Mouse (Mus musculus): ENCODE measurements at regions not wholly inside any gene's neighbourhood (a gene's known extent, or its start where the extent isn't known, plus 50 kb on each side); places are given as distances from the start of the nearest gene placed in this dataset.

DNA sequence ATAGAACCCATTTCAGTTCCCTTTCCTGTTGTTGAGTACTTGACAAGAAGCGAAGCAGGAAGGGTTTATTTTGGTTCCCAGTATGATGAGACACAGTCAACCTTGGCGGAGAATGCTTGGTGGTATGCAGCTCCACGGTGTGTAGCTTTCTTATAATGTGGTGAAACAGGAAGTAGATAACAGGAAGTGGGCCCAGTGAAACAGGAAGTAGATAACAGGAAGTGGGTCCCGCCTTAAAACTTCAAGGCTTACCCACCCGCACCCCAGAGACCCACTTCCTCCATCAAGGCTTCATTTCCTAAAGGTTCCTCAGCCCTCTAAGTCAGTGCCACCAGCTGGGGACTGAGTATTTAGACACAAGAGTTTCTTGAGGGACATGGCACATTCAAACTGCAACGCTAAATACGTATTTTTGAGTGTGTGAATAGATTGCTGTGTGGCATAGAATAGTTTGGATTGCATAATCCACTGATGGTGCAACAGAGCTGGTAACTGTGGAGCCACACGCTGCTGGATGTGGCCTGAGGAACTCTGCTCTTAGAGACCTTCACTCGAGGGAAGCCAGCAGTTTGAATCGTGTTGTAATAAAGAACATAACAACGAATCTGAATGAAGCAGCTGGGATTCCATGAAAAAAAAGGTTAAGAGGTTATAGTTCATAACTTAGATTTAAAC, 190.8 kb downstream of the Npr3 start:
- no peak overlapping the region for H3K27ac ChIP-seq (ENCODE audit: insufficient read depth, low read length)
- DNase-seq (ENCODE audit: low read depth in 1 of 2, low spot score in 2 of 2), result peak in 1 of 2 experiments; percentile 42

DNA sequence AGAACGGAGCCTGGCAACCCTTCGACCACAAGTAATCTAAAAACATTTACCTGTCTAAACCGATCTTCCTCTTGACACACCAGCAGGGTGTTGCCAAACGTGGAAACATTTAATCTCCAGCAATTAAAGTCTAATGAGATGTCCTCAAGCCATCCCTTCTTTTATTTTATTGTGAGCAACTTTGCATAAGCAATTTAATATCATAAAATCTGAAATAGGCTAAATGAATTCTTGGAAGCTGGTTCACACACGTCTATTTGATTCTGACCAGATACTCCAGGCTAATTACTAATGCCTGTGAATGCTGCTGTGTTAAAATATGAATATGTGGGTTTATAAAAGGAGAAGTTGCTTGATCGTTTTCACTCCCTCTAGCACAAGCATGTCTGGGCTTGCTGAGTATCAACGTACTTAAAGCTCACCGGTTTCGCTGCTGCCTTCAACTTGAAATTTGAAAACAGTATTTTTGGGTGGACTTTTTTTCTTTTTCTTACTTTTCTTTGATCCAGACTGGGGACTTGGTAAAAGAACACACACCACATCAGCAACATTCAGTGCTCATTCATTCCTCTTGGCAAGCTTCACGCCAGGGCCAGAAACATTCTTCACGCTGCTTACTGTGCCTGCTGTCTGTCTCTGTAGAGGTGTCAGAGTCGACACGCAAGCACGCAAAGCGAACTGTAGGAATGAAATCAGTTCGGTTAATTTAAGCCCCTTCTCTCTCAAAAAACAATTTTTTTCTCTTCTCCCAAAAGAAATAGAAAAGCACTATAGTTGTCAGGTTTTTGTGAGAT, 194.4 kb downstream of the Npr3 start:
- 73% methylated on average over 16 of the region's 16 CpGs for WGBS
- no peak overlapping the region for H3K4me3 ChIP-seq (ENCODE audit: extremely low read depth, insufficient read depth, insufficient read length)
- no peaks in the 10 kb centered on the region for H3K36me3 ChIP-seq (ENCODE audit: control insufficient read depth, insufficient read depth, low read length)
- DNase-seq (ENCODE audit: low read depth in 1 of 2, low spot score in 2 of 2), result no peak
- H3K27ac ChIP-seq (ENCODE audit: insufficient read depth, low read length), result no peak overlapping the region
- no peaks in the 10 kb centered on the region for H3K4me1 ChIP-seq (ENCODE audit: control insufficient read depth, insufficient read depth, insufficient read length)
- TF ChIP-seq POLR2A (IDR thresholded peaks at IDR 0.05; ENCODE audit: low read depth, low read length) (no peak), CTCF (IDR thresholded peaks at IDR 0.05; ENCODE audit: extremely low read depth, insufficient read depth, insufficient read length, insufficient replicate concordance) (no peak)
- H3K27me3 ChIP-seq (ENCODE audit: control insufficient read depth, insufficient read depth, low read length), result no peaks in the 10 kb centered on the region

More for the DNA sequence above, 190.8 kb downstream of the Npr3 start:
- H3K27me3 ChIP-seq (ENCODE audit: control insufficient read depth, insufficient read depth, low read length), result no peaks in the 10 kb centered on the region
- no peaks in the 10 kb centered on the region for H3K4me1 ChIP-seq (ENCODE audit: control insufficient read depth, insufficient read depth, insufficient read length)
- TF ChIP-seq POLR2A (IDR thresholded peaks at IDR 0.05; ENCODE audit: low read depth, low read length), result no peak
- TF ChIP-seq CTCF (IDR thresholded peaks at IDR 0.05; ENCODE audit: extremely low read depth, insufficient read depth, insufficient read length, insufficient replicate concordance), result no peak
- WGBS, result 60% methylated on average over 11 of the region's 11 CpGs
- no peak overlapping the region for H3K4me3 ChIP-seq (ENCODE audit: extremely low read depth, insufficient read depth, insufficient read length)
- H3K36me3 ChIP-seq (ENCODE audit: control insufficient read depth, insufficient read depth, low read length), result no peaks in the 10 kb centered on the region

DNA sequence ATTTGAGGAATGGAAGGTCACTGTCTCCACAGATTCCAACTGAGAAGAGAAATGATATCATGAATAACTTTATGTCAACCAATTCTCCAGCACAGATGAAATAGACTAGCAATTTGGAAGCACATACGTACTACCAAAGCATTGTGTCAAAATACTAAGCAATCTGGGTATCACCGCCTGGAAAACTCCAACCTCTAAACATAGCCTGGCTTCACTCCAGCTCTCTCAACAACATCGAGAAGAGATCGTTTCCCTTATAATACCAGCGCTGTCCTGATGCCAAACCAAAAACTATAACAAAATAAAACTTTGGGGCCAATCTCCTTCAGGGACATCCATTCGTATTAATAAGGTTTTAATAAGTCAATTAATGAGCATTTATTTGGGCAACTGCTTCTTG, 205.8 kb downstream of the Npr3 start:
- Histone ChIP-seq H3K36me3 (ENCODE audit: control insufficient read depth, insufficient read depth, low read length) (no peaks in the 10 kb centered on the region), H3K4me3 (ENCODE audit: extremely low read depth, insufficient read depth, insufficient read length) (no peak overlapping the region), H3K27me3 (ENCODE audit: control insufficient read depth, insufficient read depth, low read length) (no peaks in the 10 kb centered on the region), H3K27ac (ENCODE audit: insufficient read depth, low read length) (no peak overlapping the region), H3K4me1 (ENCODE audit: control insufficient read depth, insufficient read depth, insufficient read length) (no peaks in the 10 kb centered on the region)
- WGBS, result 89% methylated on average over 6 of the region's 6 CpGs
- TF ChIP-seq POLR2A (IDR thresholded peaks at IDR 0.05; ENCODE audit: low read depth, low read length) (no peak), CTCF (IDR thresholded peaks at IDR 0.05; ENCODE audit: extremely low read depth, insufficient read depth, insufficient read length, insufficient replicate concordance) (no peak)
- no peak for DNase-seq (ENCODE audit: low read depth in 1 of 2, low spot score in 2 of 2)

DNA sequence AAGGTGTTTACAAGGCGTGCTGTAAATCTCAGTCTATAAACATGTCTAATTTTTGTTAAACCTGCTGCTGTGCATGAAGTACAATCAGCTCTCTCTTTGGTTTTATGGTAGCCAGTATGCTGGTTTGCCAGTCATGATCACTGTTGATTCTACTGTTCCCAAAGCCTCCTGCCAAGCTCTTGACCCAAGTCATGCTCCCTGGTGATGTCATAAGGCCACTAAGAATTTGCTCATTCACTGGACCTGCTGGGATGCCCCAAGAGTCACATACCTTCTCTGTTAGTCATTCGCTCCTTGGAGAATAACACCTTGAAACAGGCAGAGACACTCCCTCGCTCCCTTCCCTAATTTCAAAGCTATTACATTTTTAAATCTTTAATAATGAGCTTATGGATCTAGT, 207.2 kb downstream of the Npr3 start:
- 86% methylated on average over 3 of the region's 3 CpGs for WGBS
- Histone ChIP-seq H3K27me3 (ENCODE audit: control insufficient read depth, insufficient read depth, low read length) (no peaks in the 10 kb centered on the region), H3K4me3 (ENCODE audit: extremely low read depth, insufficient read depth, insufficient read length) (no peak overlapping the region), H3K27ac (ENCODE audit: insufficient read depth, low read length) (no peak overlapping the region), H3K4me1 (ENCODE audit: control insufficient read depth, insufficient read depth, insufficient read length) (no peaks in the 10 kb centered on the region), H3K36me3 (ENCODE audit: control insufficient read depth, insufficient read depth, low read length) (no peaks in the 10 kb centered on the region)
- TF ChIP-seq POLR2A (IDR thresholded peaks at IDR 0.05; ENCODE audit: low read depth, low read length) (no peak), CTCF (IDR thresholded peaks at IDR 0.05; ENCODE audit: extremely low read depth, insufficient read depth, insufficient read length, insufficient replicate concordance) (no peak)
- no peak for DNase-seq (ENCODE audit: low read depth in 1 of 2, low spot score in 2 of 2)

DNA sequence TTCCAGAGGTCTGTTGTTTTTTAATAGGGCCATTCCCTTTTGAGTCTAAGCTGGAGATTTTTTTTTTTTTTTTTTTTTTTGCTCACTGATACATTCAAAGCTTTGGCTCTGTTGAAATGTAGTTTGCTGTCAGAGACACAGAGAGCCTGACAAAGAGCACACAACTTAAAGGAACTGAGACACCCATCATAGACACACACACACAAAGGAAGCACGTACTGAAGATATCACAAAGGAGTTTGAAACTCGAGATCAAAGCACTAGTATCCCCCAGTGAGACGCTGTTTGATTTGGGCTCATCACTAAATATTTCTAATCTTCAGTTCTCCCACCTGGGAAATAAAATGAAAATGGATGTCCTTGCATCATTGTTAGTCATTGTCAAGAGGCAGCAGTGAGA, 210.0 kb downstream of the Npr3 start:
- H3K27ac ChIP-seq (ENCODE audit: insufficient read depth, low read length), result no peak overlapping the region
- no peaks in the 10 kb centered on the region for H3K36me3 ChIP-seq (ENCODE audit: control insufficient read depth, insufficient read depth, low read length)
- H3K4me1 ChIP-seq (ENCODE audit: control insufficient read depth, insufficient read depth, insufficient read length), result no peaks in the 10 kb centered on the region
- WGBS, result 74% methylated on average over 3 of the region's 3 CpGs
- TF ChIP-seq POLR2A (IDR thresholded peaks at IDR 0.05; ENCODE audit: low read depth, low read length) (no peak), CTCF (IDR thresholded peaks at IDR 0.05; ENCODE audit: extremely low read depth, insufficient read depth, insufficient read length, insufficient replicate concordance) (no peak)
- H3K4me3 ChIP-seq (ENCODE audit: extremely low read depth, insufficient read depth, insufficient read length), result no peak overlapping the region
- H3K27me3 ChIP-seq (ENCODE audit: control insufficient read depth, insufficient read depth, low read length), result no peaks in the 10 kb centered on the region
- DNase-seq (ENCODE audit: low read depth in 1 of 2, low spot score in 2 of 2), result no peak

DNA sequence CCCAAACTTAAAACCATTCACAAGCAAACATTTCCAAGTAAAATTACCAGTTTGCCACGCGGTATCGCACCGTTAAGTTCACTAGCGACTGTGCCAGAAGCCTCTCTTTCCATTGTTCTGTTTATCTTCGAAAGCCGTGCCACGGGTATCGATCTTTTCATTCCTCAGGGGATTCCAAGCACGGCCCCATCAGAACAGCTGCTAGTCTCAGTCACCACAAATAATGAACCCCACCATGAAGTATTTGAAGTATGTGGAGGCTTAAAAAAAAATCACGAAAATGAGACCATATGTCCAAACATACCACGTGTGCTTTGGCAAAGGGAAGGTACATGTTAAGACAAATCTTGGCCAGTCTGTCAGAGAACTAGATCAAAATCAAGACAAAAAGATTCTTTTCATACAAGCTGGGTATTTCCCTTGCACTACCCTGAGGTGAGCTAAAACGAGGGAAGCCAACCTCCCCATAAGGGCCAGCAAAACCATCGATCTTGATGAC, 213.3 kb downstream of the Npr3 start:
- DNase-seq (ENCODE audit: low read depth in 1 of 2, low spot score in 2 of 2), result no peak
- Histone ChIP-seq H3K36me3 (ENCODE audit: control insufficient read depth, insufficient read depth, low read length) (no peaks in the 10 kb centered on the region), H3K27ac (ENCODE audit: insufficient read depth, low read length) (no peak overlapping the region), H3K4me1 (ENCODE audit: control insufficient read depth, insufficient read depth, insufficient read length) (no peaks in the 10 kb centered on the region), H3K27me3 (ENCODE audit: control insufficient read depth, insufficient read depth, low read length) (no peaks in the 10 kb centered on the region), H3K4me3 (ENCODE audit: extremely low read depth, insufficient read depth, insufficient read length) (no peak overlapping the region)
- 86% methylated on average over 14 of the region's 14 CpGs for WGBS
- TF ChIP-seq POLR2A (IDR thresholded peaks at IDR 0.05; ENCODE audit: low read depth, low read length) (no peak), CTCF (IDR thresholded peaks at IDR 0.05; ENCODE audit: extremely low read depth, insufficient read depth, insufficient read length, insufficient replicate concordance) (no peak)
